Mouse (Mus musculus): ENCODE measurements around the gene Srsf5. TPM values are rescaled to one million over a fixed set of nuclear protein-coding genes. Genes with fewer than 3 reads are reported as not detected.

Gene Srsf5
- polyA plus RNA-seq, 1 experiment from 2014 or later = 435 TPM

DNA sequence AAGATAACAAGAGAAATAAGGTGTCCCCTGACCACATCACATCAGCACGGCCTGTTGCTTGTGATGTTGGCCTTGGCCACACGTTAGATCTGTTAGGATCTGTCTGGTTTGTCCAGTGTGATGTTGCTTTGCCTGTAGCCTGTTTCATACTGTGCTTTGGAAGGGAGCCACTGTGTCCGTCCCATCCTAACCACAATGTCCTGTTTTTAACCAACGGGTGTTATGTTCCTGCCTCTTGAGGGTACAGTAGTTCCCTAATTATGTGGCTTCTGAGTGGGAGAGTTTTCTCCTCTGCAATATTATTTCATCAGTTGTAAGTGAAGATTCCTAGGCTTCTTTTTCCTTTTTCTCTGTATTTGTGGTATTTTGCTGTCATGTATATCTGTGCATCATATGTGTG is 50.0 kb downstream of the Srsf5 start:
- TF ChIP-seq CTCF (IDR thresholded peaks at IDR 0.05) = no peak
- in situ Hi-C loops (cut with MboI; ENCODE audit: low pct_unique_long_range_greater_than_20kb) = loop anchor here (25.0 kb wide), 1 partner anchor 792 kb away; the partner anchor contains the start of gene Map3k9
- ChIA-PET CTCF (interaction anchor here (0.9 kb wide), 1 partner anchor 12 kb away, joined by 3 read pairs; no protein-coding TSS in a partner anchor), POLR2A (no interaction called here)
- DNase-seq (ENCODE audit: low read depth, low spot score) = no peak
- ATAC-seq = no peak
- peaks cover 65% of the 10 kb centered on the region for H3K27me3 ChIP-seq

DNA sequence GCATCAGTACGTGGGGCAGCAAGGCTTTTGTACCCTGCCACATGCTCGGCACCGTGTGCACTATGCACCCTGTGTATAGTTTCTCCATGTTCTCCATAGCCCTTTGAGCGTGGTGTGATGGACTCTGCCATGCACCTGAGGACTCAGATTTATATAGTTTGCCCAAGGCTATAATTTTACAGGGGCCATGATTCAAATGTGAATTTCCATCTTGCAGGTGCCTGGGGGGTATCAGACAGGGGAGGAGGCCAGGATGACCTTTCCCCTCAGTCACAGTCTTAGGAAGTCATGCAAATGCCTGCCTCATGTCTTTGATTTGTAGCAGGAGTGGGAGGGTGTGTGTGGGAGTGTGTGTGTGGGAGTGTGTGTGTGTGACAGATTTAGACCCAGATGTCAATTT is 52.3 kb downstream of the Srsf5 start:
- ATAC-seq = no peak
- no peak for DNase-seq (ENCODE audit: low read depth, low spot score)
- ChIA-PET POLR2A (no interaction called here), CTCF (no interaction called here)
- H3K27me3 ChIP-seq = peaks cover 63% of the 10 kb centered on the region
- no peak for TF ChIP-seq CTCF (IDR thresholded peaks at IDR 0.05)
- in situ Hi-C loops (cut with MboI; ENCODE audit: low pct_unique_long_range_greater_than_20kb) = loop anchor here (25.0 kb wide), 1 partner anchor 790 kb away; the partner anchor contains the start of gene Map3k9

DNA sequence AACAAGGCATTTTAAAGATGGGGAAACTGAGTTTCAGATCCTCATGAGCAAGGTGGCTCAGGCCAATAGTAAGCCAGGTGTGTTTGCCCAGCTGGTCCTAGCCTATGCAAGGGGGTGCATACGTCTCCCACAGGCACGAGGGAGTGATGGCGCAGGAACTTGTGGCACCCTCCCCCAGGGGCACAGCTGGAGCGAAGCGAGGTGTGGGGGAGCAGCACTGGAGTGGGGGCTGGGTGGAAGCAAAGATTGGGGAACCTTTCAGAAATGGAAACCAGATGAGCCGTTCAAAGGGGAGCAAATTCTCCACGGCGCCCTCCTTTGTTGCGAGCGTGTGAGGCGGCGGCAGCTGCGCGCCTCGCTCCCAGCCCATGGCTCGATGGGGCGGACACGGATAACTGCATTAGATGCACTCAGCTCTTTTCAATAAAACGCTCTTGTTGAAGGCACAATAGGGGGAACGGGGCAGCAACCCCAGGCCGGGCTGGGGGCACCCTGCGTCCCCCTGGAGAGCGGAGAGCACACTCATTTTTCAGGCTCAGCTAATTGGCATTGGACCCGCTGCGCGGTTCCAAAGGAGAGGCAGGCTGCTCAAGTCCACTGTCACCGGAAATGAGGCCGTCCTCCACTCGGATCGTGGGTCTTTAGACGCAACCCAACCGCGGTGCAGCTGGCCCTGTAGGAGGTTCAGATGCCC is 53.4 kb downstream of the Srsf5 start:
- in situ Hi-C loops (cut with MboI; ENCODE audit: low pct_unique_long_range_greater_than_20kb) = loop anchor here (25.0 kb wide), 1 partner anchor 789 kb away; the partner anchor contains the start of gene Map3k9
- no peak for ATAC-seq
- TF ChIP-seq CTCF (IDR thresholded peaks at IDR 0.05) = no peak
- POLR2A ChIA-PET = no interaction called here
- CTCF ChIA-PET = no interaction called here
- H3K27me3 ChIP-seq = peaks cover 61% of the 10 kb centered on the region
- no peak for DNase-seq (ENCODE audit: low read depth, low spot score)

Other genes with a start within 250 kb of the Srsf5 start
- 0.28 TPM for gene Ccdc177, start 184.8 kb upstream of the Srsf5 start, polyA plus RNA-seq (2021)
- gene Susd6, start 155.0 kb upstream of the Srsf5 start, polyA plus RNA-seq (2021) = 86.2 TPM
- 0.15 TPM for gene Slc10a1, start 23.2 kb downstream of the Srsf5 start, polyA plus RNA-seq (2021)
- gene Smoc1, start 81.3 kb downstream of the Srsf5 start, polyA plus RNA-seq (2021) = 0.12 TPM

Measured in Patski (cell line).